Mouse (Mus musculus): ENCODE data around the gene Tie1. TPM values are rescaled to one million over a fixed set of nuclear protein-coding genes. Genes with fewer than 3 reads are reported as not detected.

Gene Tie1
- total and polyA plus RNA-seq, 3 experiments, result not detected

GRCm38 (mm10) chr4:118457345-118457975 is 32.4 kb downstream of the Tie1 start, which contains the start of gene Mpl:
TSS of gene Mpl (minus strand) at chr4:118457513.
- dilution Hi-C loops (cut with MboI; ENCODE audit: extremely low pct_ligation_motif_present, extremely low pct_unique_long_range_greater_than_20kb, low sequenced_read_pairs), result no loop called here
- Histone ChIP-seq H3K9ac (ENCODE audit: insufficient read depth, low read depth) (no peak within 1 kb of the TSS), H3K4me1 (ENCODE audit: control insufficient read depth in 1 of 2, insufficient read depth in 2 of 2) (no peaks in the 10 kb centered on the region), H3K27me3 (replicated peaks) (peaks cover 80% of the 10 kb centered on the region), H3K79me2 (replicated peaks; ENCODE audit: control insufficient read depth, extremely low read depth, insufficient read depth, poor library complexity, severe bottlenecking) (no peaks in the 10 kb centered on the region), H3K36me3 (replicated peaks in 1 of 2; ENCODE audit: control insufficient read depth in 1 of 2, insufficient read depth in 1 of 2, low read length in 1 of 2) (no peaks in the 10 kb centered on the region), H3K27ac (ENCODE audit: insufficient read depth, low read depth) (no peak within 1 kb of the TSS), H3K9me3 (replicated peaks; ENCODE audit: low read length) (no peaks in the 10 kb centered on the region), H3K4me2 (ENCODE audit: insufficient read depth, low read depth, poor library complexity, severe bottlenecking) (no peak within 1 kb of the TSS), H3K4me3 (replicated peaks in 1 of 3; ENCODE audit: low read depth in 2 of 3, low read length in 2 of 3, poor library complexity in 1 of 3) (no peak within 1 kb of the TSS)
- DNase-seq (ENCODE audit: extremely low read depth), result no peak
- in situ Hi-C loops (cut with MboI; ENCODE audit: low pct_ligation_motif_present, low pct_unique_long_range_greater_than_20kb, low sequenced_read_pairs), result no loop called here
- no peak for TF ChIP-seq USF1 (IDR thresholded peaks at IDR 0.05; ENCODE audit: low read depth, low read length)
- no peak for TF ChIP-seq KAT2A (IDR thresholded peaks at IDR 0.05; ENCODE audit: insufficient replicate concordance, low read length)
- TF ChIP-seq ZNF384 (IDR thresholded peaks at IDR 0.05; ENCODE audit: low read depth, low read length), result no peak
- no peak for TF ChIP-seq JUN (IDR thresholded peaks at IDR 0.05; ENCODE audit: insufficient read depth, low read depth, low read length)
- no peak for TF ChIP-seq MAX (IDR thresholded peaks at IDR 0.05; ENCODE audit: low read length)
- no peak for TF ChIP-seq IRF4 (IDR thresholded peaks at IDR 0.05; ENCODE audit: low read depth, low read length)
- no peak for TF ChIP-seq ZC3H11A (IDR thresholded peaks at IDR 0.05; ENCODE audit: low read depth, low read length)
- no peak for TF ChIP-seq MEF2A (IDR thresholded peaks at IDR 0.05; ENCODE audit: borderline replicate concordance, low read depth, low read length)
- no peak for TF ChIP-seq ETS1 (conservative IDR thresholded peaks at IDR 0.05; ENCODE audit: low read depth, low read length)
- TF ChIP-seq PAX5 (IDR thresholded peaks at IDR 0.05; ENCODE audit: low read length), result no peak
- no peak for TF ChIP-seq ZMIZ1 (IDR thresholded peaks at IDR 0.05; ENCODE audit: low read depth, low read length)
- TF ChIP-seq MYC (IDR thresholded peaks at IDR 0.05; ENCODE audit: low read depth, low read length), result no peak
- no peak for TF ChIP-seq SMC3 (IDR thresholded peaks at IDR 0.05; ENCODE audit: low read depth, low read length)

DNA sequence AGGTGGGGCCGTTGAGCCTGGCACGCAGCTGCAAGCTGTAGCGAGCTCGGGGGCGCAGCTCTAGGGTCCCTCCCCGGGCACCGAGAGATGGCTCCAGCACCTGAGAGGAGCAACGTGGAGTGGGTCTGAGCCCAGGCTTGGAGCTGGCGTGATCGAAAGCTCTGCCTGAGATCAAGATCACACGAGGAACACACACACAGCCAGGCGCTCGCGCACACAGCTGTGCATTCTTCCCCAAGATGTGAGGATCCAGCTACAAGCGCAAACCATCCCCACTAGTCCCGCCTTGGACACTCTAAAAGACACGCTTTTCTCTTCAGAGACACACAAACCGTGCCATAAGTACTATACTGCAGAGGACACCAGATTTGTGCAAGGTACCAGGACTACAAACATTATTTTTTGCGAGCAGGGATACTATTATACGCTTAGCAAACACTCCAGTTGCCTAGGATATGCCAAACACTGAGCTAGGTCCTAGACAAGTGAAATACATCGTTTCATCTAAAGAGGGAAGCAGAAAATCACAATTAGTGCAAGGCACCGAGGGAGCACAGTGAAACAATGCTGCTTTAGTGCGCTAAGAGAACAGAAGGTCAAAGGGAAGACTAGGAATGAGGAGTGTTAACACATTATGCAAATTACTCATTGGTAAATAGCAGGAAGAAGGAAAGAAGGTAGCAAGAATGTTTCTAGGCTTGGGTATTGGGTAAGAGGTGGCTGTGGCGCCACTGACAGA is 43.3 kb downstream of the Tie1 start:
- H3K36me3 ChIP-seq (replicated peaks in 1 of 2; ENCODE audit: control insufficient read depth in 1 of 2, insufficient read depth in 1 of 2, low read length in 1 of 2), result no peaks in the 10 kb centered on the region
- no peak overlapping the region for H3K27ac ChIP-seq (ENCODE audit: insufficient read depth, low read depth)
- dilution Hi-C loops (cut with MboI; ENCODE audit: extremely low pct_ligation_motif_present, extremely low pct_unique_long_range_greater_than_20kb, low sequenced_read_pairs) (no loop called here), in situ Hi-C loops (cut with MboI; ENCODE audit: low pct_ligation_motif_present, low pct_unique_long_range_greater_than_20kb, low sequenced_read_pairs) (no loop called here)
- H3K9ac ChIP-seq (ENCODE audit: insufficient read depth, low read depth), result no peak overlapping the region
- no peak overlapping the region for H3K4me3 ChIP-seq (replicated peaks in 1 of 3; ENCODE audit: low read depth in 2 of 3, low read length in 2 of 3, poor library complexity in 1 of 3)
- H3K27me3 ChIP-seq (replicated peaks), result peaks cover 73% of the 10 kb centered on the region
- no peak for DNase-seq (ENCODE audit: extremely low read depth)
- H3K79me2 ChIP-seq (replicated peaks; ENCODE audit: control insufficient read depth, extremely low read depth, insufficient read depth, poor library complexity, severe bottlenecking), result no peaks in the 10 kb centered on the region
- TF ChIP-seq BHLHE40 (IDR thresholded peaks at IDR 0.05; ENCODE audit: low read depth, low read length) (no peak), ZC3H11A (IDR thresholded peaks at IDR 0.05; ENCODE audit: low read depth, low read length) (no peak), RCOR1 (conservative IDR thresholded peaks at IDR 0.05; ENCODE audit: low read depth, low read length) (no peak), JUND (conservative IDR thresholded peaks at IDR 0.05; ENCODE audit: low read depth, low read length) (no peak), IRF4 (IDR thresholded peaks at IDR 0.05; ENCODE audit: low read depth, low read length) (no peak), E2F4 (IDR thresholded peaks at IDR 0.05; ENCODE audit: insufficient replicate concordance, low read depth, low read length) (no peak), KAT2A (IDR thresholded peaks at IDR 0.05; ENCODE audit: insufficient replicate concordance, low read length) (no peak), CHD1 (IDR thresholded peaks at IDR 0.05; ENCODE audit: low read depth, low read length) (no peak), USF2 (conservative IDR thresholded peaks at IDR 0.05; ENCODE audit: low read depth, low read length) (no peak), CHD2 (IDR thresholded peaks at IDR 0.05; ENCODE audit: low read length) (no peak), MXI1 (IDR thresholded peaks at IDR 0.05; ENCODE audit: low read depth, low read length) (no peak), NELFE (IDR thresholded peaks at IDR 0.05; ENCODE audit: low read depth, low read length) (no peak), TCF12 (IDR thresholded peaks at IDR 0.05; ENCODE audit: low read depth, low read length) (no peak), MAX (IDR thresholded peaks at IDR 0.05; ENCODE audit: low read length) (no peak)
- H3K4me2 ChIP-seq (ENCODE audit: insufficient read depth, low read depth, poor library complexity, severe bottlenecking), result no peak overlapping the region
- peaks cover 0 to 6% of the 10 kb centered on the region in 2 experiments; a peak in 1 of 4 replicates for H3K4me1 ChIP-seq (ENCODE audit: control insufficient read depth in 1 of 2, insufficient read depth in 2 of 2)
- H3K9me3 ChIP-seq (replicated peaks; ENCODE audit: low read length), result no peaks in the 10 kb centered on the region
